Mouse (Mus musculus) brain, adult 2 months (tissue): Measurements from ENCODE around the gene A630089N07Rik.
A peak's percentile ranks its signal among the peaks of the same experiment; 100 is the strongest.

ENCODE experiments used
- DNase-seq: peaks from one replicate; pipeline ENCODE4 v3.0.0; 2011; ENCODE audit warnings: low read depth, low spot score

The A630089N07Rik gene

GRCm38 (mm10) chr16:97962151-97962948 is 119.9 kb downstream of the A630089N07Rik start, which contains the start of the genes C2cd2 and Zbtb21:
Gene C2cd2 (minus strand): TSS chr16:97962598.
Gene Zbtb21 (minus strand): TSS chr16:97962622.
- DNase-seq, result peak; percentile 99

DNA sequence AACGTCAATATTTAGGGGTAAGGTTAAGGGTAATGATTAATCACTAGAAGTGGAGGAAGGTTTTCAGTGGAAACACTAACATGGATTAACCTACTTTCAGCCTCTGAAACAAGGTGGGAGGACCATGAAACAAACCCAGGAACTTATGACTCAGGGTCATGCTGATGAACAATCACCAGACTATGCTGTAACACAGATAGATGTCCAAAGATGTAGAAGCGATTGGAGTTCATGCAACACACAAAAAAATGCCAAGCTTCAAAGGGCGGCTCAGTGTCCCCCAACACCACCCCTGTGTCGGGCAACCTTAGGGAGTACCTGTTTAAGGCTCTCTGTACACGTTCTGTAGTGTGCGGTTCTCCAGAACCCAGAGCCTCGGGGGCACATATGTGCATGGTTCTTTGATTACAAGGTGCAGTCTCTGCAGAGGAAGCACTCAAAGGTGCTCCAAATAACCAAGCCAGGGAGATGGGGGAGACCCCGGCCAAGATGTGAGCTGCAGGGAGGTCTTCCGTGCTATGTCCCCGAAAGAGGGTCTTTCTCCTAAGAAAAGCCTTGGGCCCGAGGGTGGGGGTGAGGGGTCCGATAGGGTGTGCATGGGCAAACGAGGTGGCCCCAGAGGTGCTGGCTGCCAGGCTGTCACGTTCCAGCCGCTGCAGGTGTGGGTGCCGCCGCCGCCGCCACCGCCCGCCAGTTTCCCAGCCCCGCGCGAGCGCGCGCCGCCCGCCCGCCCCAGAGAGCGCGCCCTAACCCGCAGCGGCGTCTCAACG is 120.7 kb downstream of the A630089N07Rik start:
- DNase-seq, result peak; percentile 33

GRCm38 (mm10) chr16:97960348-97960747 is 121.9 kb downstream of the A630089N07Rik start:
- no peak for DNase-seq

DNA sequence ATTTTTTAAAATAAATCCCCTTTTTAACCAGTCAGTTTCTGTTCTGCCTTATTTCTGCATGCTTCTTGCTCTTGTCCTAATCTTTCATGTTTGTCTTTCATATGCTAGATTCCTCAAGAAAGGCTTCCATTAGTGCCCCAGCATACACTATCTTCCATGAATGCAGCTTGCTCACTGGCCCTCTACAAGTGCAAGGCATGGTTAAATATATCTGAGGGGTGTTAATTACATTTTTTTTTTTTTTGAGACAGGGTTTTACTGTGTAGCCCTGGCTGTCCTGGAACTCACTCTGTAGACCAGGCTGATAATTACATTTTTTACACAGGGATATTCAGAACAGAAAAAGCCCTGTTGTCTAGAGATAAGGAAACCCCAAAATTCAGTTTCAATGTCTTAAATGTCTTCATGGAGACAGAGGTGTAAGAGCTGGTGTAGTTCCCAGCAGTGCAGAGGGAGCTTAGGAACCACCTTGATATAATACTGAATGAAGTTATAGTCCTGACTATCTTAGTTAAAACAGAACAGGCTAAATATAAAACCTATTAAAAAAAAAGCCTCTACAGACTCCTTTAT is 123.8 kb downstream of the A630089N07Rik start:
- DNase-seq, result no peak

GRCm38 (mm10) chr16:97957626-97958025 is 124.6 kb downstream of the A630089N07Rik start:
- no peak for DNase-seq

DNA sequence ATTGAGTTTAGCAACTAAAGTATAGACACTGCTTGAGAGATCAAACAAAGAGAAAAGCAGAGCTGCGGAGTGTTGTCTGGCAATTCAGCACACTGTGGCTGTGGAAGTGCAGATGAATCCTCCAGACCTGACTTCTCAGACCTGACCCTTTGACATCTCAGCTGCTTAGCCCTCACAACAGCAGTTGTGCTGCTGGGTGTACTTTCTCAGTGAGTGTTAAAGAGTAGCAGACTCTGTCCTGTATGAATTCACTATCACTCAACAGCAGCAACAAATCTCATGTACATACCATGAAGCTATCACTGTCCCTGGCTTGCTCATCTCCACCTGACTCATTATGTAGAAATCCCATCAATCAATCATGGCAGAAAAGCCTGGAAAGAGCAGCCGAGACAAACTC is 126.2 kb downstream of the A630089N07Rik start:
- DNase-seq, result no peak

- no peak for DNase-seq
Observed at GRCm38 (mm10) chr16:97953300-97953699, 128.9 kb downstream of the A630089N07Rik start.

GRCm38 (mm10) chr16:97952801-97953200 is 129.4 kb downstream of the A630089N07Rik start:
- no peak for DNase-seq

- DNase-seq, result no peak
Observed at GRCm38 (mm10) chr16:97952371-97952770, 129.9 kb downstream of the A630089N07Rik start.
